Mouse (Mus musculus) liver, embryonic 14.5 days (tissue): ENCODE measurements around the gene Dennd1a.

Experiments
- CTCF ChIP-seq: IDR thresholded peaks from 2 replicates; pipeline ENCODE4 v1.5.1; 2016; ENCODE audit warnings: antibody characterized with exemption, low read depth, control low read depth
- EP300 ChIP-seq: IDR thresholded peaks from 2 replicates; pipeline ENCODE4 v1.6.1; 2016; ENCODE audit warnings: antibody characterized with exemption, low read depth

DNA sequence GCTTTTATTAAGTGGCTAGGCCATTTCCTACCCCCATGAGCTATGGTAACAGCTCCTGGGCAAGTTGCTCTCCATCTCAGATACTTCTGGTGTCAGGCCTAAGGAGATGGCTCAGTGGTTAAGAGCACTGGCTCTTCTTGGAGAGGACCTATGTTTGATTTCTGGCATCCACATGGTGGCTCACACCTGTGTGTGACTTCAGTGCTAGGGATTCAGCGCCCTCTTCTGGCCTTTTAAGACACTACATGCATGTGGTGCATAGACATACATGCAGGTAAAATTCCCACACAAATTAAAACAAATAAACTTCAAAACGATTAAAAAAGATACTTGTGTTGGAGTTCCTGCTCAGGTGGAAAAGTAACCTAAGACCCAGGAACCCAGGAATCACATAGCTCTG, 338.8 kb downstream of the Dennd1a start:
- TF ChIP-seq EP300 (no peak), CTCF (peak; percentile 67)
